Mouse (Mus musculus): ENCODE results near the gene Aicda.

DNA sequence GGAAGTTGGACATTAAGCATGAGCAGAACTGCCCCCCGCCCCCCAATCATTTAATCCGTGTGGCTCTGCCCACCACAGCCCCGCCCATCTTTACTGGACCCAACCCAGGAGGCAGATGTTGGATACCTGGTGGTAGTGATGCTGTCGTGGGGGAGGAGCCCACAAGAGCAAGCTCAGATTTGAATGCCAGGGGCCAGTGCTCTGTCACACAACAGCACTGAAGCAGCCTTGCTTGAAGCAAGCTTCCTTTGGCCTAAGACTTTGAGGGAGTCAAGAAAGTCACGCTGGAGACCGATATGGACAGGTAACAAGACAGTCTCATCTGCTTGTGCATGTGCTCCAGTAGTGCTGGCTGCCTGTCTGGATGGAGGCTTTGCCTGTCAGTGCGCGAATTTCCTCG lies at the start of gene Aicda:
- no peak for TF ChIP-seq CTCF (IDR thresholded peaks at IDR 0.05; ENCODE audit: insufficient read depth, low read length)
- TF ChIP-seq POLR2A (IDR thresholded peaks at IDR 0.05; ENCODE audit: borderline replicate concordance, extremely low read depth, low read depth, low read length), result no peak

All from lung, adult 2 months (tissue).